Mouse (Mus musculus): ENCODE results near the gene Dbndd2.

DNA sequence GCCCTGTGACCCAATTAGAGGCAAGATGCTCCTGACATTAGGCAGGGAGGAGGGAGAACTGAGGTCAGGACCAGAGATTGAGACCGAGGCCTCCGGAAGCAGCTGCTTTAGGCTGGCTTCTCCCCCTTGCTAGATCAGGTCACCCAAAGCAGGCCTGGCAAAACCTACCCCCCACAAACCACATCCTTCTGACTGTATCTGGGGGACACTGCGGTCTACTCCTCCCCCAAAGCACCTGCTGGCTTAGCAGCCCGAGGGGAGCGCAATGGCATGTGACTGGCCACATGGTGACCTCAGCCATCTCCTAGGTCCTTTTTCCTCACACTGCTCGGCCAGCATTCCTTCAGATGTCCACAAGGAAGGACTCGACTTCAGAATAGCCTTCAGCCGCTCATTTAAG is 44.8 kb upstream of the Dbndd2 start:
- TF ChIP-seq POLR2A (IDR thresholded peaks at IDR 0.05; ENCODE audit: borderline replicate concordance, extremely low read depth, insufficient read depth, insufficient read length, poor library complexity, severe bottlenecking) (no peak), CTCF (IDR thresholded peaks at IDR 0.05; ENCODE audit: borderline replicate concordance, extremely low read depth, insufficient read depth, insufficient read length) (no peak)
